Mouse (Mus musculus): ENCODE results near the gene Mga. TPM values are rescaled to one million over a fixed set of nuclear protein-coding genes. Genes with fewer than 3 reads are reported as not detected.

Gene Mga
- total and polyA plus RNA-seq, 3 experiments = 21.8 to 37.5 (median 30.1) TPM

DNA sequence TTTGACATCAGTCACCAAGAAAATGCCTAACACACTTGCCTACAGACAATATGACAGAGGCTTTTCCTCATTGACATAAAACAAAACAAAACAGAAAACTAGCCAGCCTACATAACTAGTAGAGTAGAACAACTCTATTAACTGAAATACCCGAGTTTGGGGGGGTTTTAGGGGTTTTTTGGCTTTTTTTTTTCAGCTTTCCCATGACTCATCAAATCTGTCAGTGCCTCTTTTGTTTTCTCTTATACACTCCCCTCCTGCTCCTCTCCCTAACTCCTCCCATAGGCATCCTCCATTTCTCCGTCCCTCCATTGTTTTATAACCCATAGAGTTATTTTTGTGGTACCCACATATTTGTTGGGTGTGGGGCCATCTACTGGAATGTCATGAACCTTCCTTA is 96.5 kb downstream of the Mga start:
- DNase-seq (ENCODE audit: extremely low read depth) = no peak
- Histone ChIP-seq H3K4me3 (replicated peaks in 1 of 3; ENCODE audit: low read depth in 2 of 3, low read length in 2 of 3, poor library complexity in 1 of 3) (no peak overlapping the region), H3K4me1 (ENCODE audit: control insufficient read depth in 1 of 2, insufficient read depth in 2 of 2) (peaks cover 13 to 44% of the 10 kb centered on the region in 2 experiments), H3K4me2 (ENCODE audit: insufficient read depth, low read depth, poor library complexity, severe bottlenecking) (peak overlapping the region; percentile 77), H3K27ac (ENCODE audit: insufficient read depth, low read depth) (peak overlapping the region; percentile 66), H3K79me2 (replicated peaks; ENCODE audit: control insufficient read depth, extremely low read depth, insufficient read depth, poor library complexity, severe bottlenecking) (no peaks in the 10 kb centered on the region), H3K9me3 (replicated peaks; ENCODE audit: low read length) (no peaks in the 10 kb centered on the region), H3K27me3 (replicated peaks) (no peaks in the 10 kb centered on the region), H3K36me3 (replicated peaks in 1 of 2; ENCODE audit: control insufficient read depth in 1 of 2, insufficient read depth in 1 of 2, low read length in 1 of 2) (peaks cover 0 to 15% of the 10 kb centered on the region in 2 experiments), H3K9ac (ENCODE audit: insufficient read depth, low read depth) (peak overlapping the region; percentile 45)
- in situ Hi-C loops (cut with MboI; ENCODE audit: low pct_ligation_motif_present, low pct_unique_long_range_greater_than_20kb, low sequenced_read_pairs) (no loop called here), dilution Hi-C loops (cut with MboI; ENCODE audit: extremely low pct_ligation_motif_present, extremely low pct_unique_long_range_greater_than_20kb, low sequenced_read_pairs) (no loop called here)
- TF ChIP-seq TBP (conservative IDR thresholded peaks at IDR 0.05; ENCODE audit: low read depth, low read length) (no peak), GABPA (IDR thresholded peaks at IDR 0.05; ENCODE audit: insufficient replicate concordance, low read depth, low read length) (no peak), TCF12 (IDR thresholded peaks at IDR 0.05; ENCODE audit: low read depth, low read length) (no peak), JUND (conservative IDR thresholded peaks at IDR 0.05; ENCODE audit: low read depth, low read length) (no peak), CTCF (conservative IDR thresholded peaks at IDR 0.05 in 1 of 2, IDR thresholded peaks at IDR 0.05 in 1 of 2; ENCODE audit: low read depth in 2 of 2, low read length in 2 of 2) (no peak), ZMIZ1 (IDR thresholded peaks at IDR 0.05; ENCODE audit: low read depth, low read length) (no peak), NELFE (IDR thresholded peaks at IDR 0.05; ENCODE audit: low read depth, low read length) (no peak), SIN3A (IDR thresholded peaks at IDR 0.05; ENCODE audit: low read length) (no peak), ELF1 (IDR thresholded peaks at IDR 0.05; ENCODE audit: low read depth, low read length) (no peak), SMC3 (IDR thresholded peaks at IDR 0.05; ENCODE audit: low read depth, low read length) (no peak), BHLHE40 (IDR thresholded peaks at IDR 0.05; ENCODE audit: low read depth, low read length) (no peak), KAT2A (IDR thresholded peaks at IDR 0.05; ENCODE audit: insufficient replicate concordance, low read length) (no peak)

DNA sequence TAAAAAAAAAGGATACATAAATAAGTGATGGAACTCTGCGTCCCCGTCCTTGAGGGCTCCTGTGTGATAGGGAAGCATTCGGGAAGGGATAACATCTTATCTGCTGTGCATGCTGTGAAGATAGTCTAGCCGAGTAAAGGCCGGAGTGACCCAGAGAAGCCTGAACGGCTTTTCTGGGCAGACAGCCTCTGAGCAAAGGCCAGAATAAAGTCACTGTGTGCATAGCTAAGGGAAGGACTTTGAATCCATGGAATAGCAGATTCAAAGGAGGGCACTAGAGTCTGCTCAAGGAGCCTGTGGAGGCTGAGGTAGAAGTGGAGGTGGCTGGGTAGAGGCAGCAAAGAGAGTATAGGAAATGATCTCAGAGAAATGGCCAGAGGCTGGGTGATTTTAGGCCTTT is 97.8 kb downstream of the Mga start:
- in situ Hi-C loops (cut with MboI; ENCODE audit: low pct_ligation_motif_present, low pct_unique_long_range_greater_than_20kb, low sequenced_read_pairs) = no loop called here

More for the DNA sequence above, 97.8 kb downstream of the Mga start:
- H3K4me3 ChIP-seq (replicated peaks in 1 of 3; ENCODE audit: low read depth in 2 of 3, low read length in 2 of 3, poor library complexity in 1 of 3) = no peak overlapping the region
- H3K27ac ChIP-seq (ENCODE audit: insufficient read depth, low read depth) = 0 out of 2 replicates have a peak overlapping the region, but pooled peaks have one; percentile 44
- no peaks in the 10 kb centered on the region for H3K9me3 ChIP-seq (replicated peaks; ENCODE audit: low read length)
- dilution Hi-C loops (cut with MboI; ENCODE audit: extremely low pct_ligation_motif_present, extremely low pct_unique_long_range_greater_than_20kb, low sequenced_read_pairs) = no loop called here
- peaks cover 0 to 21% of the 10 kb centered on the region in 2 experiments for H3K36me3 ChIP-seq (replicated peaks in 1 of 2; ENCODE audit: control insufficient read depth in 1 of 2, insufficient read depth in 1 of 2, low read length in 1 of 2)
- H3K79me2 ChIP-seq (replicated peaks; ENCODE audit: control insufficient read depth, extremely low read depth, insufficient read depth, poor library complexity, severe bottlenecking) = no peaks in the 10 kb centered on the region
- no peak overlapping the region for H3K9ac ChIP-seq (ENCODE audit: insufficient read depth, low read depth)
- TF ChIP-seq CHD1 (IDR thresholded peaks at IDR 0.05; ENCODE audit: low read depth, low read length) = 0 out of 2 replicates have a peak, but pooled peaks have one; percentile 9
- no peak for TF ChIP-seq PAX5 (IDR thresholded peaks at IDR 0.05; ENCODE audit: low read length)
- no peak for DNase-seq (ENCODE audit: extremely low read depth)
- no peak overlapping the region for H3K4me2 ChIP-seq (ENCODE audit: insufficient read depth, low read depth, poor library complexity, severe bottlenecking)
- H3K27me3 ChIP-seq (replicated peaks) = no peaks in the 10 kb centered on the region
- H3K4me1 ChIP-seq (ENCODE audit: control insufficient read depth in 1 of 2, insufficient read depth in 2 of 2) = peaks cover 13 to 41% of the 10 kb centered on the region in 2 experiments
